Mouse (Mus musculus) liver, postnatal 0 days (tissue): Measurements from ENCODE around the gene G530012D18Rik. TPM values are rescaled to one million over a fixed set of nuclear protein-coding genes. Genes with fewer than 3 reads are reported as not detected.
"Not testable (repeated sequence)": the region's sequence is repeated elsewhere in the genome, so short reads cannot be mapped to it uniquely, and the experiment has no call there.

ENCODE experiments used
- ATAC-seq: fragments of 200-750 bp; cut with Nextera tagmentation; 2 replicates; pipeline ENCODE4 v1.8.0; 2017; ENCODE audit warnings: mild to moderate bottlenecking, moderate library complexity
- DNase-seq: peaks from one replicate; pipeline ENCODE4 v3.0.0-alpha.2; 2016
- H3K27ac ChIP-seq: fragments of 300-500 bp; sonication (generic); 2 replicates; pipeline ENCODE4 v1.5.1; 2014; ENCODE audit warnings: antibody characterized with exemption, moderate library complexity, mild to moderate bottlenecking, low read depth
- H3K27me3 ChIP-seq: fragments of 300-500 bp; sonication (generic); 2 replicates; pipeline ENCODE4 v1.6.1; 2014; ENCODE audit warnings: low read length, control low read depth, mixed read lengths; ENCODE audit not compliant: insufficient read depth
- H3K36me3 ChIP-seq: fragments of 300-500 bp; sonication (generic); replicated peaks from 2 replicates; pipeline ENCODE4 v1.6.1; 2014; ENCODE audit warnings: mild to moderate bottlenecking, control low read depth, low read length, moderate library complexity, mixed read lengths; ENCODE audit not compliant: insufficient read depth
- H3K4me1 ChIP-seq: fragments of 300-500 bp; sonication (generic); 2 replicates; pipeline ENCODE4 v1.6.1; 2014; ENCODE audit warnings: antibody characterized with exemption, mild to moderate bottlenecking, control low read depth; ENCODE audit not compliant: insufficient read depth
- H3K4me2 ChIP-seq: fragments of 300-500 bp; sonication (generic); 2 replicates; pipeline ENCODE4 v1.6.1; 2014; ENCODE audit warnings: low read depth, mild to moderate bottlenecking, low read length, moderate library complexity, mixed read lengths
- H3K4me3 ChIP-seq: fragments of 300-500 bp; sonication (generic); 2 replicates; pipeline ENCODE4 v1.5.1; 2014; ENCODE audit warnings: low read depth, low read length
- H3K9ac ChIP-seq: fragments of 300-500 bp; sonication (generic); replicated peaks from 2 replicates; pipeline ENCODE4 v1.6.1; 2014; ENCODE audit warnings: mild to moderate bottlenecking, moderate library complexity
- H3K9me3 ChIP-seq: fragments of 300-500 bp; sonication (generic); 2 replicates; pipeline ENCODE4 v1.6.1; 2016; ENCODE audit warnings: mild to moderate bottlenecking, control low read depth, low read length, mixed read lengths
- WGBS: fragments of 180-500 bp; shearing (Covaris S2); extraction: QIAGEN DNeasy Blood & Tissue Kit; methylation state at CpG from one replicate; pipeline ENCODE4 v1.1.7; 2014; ENCODE audit not compliant: insufficient replicate concordance; 5-methylcytosine and 5-hydroxymethylcytosine counted together
- polyA plus RNA-seq: library from polyadenylated mRNA; unstranded; fragments of >200 nt; fragmentation: Nextera tagmentation; extraction: Ambion mirVana; gene quantifications from 2 replicates; pipeline ENCODE4 v1.2.1, GENCODE M21; 2015

The G530012D18Rik gene
- polyA plus RNA-seq: not detected in 2 replicates

DNA sequence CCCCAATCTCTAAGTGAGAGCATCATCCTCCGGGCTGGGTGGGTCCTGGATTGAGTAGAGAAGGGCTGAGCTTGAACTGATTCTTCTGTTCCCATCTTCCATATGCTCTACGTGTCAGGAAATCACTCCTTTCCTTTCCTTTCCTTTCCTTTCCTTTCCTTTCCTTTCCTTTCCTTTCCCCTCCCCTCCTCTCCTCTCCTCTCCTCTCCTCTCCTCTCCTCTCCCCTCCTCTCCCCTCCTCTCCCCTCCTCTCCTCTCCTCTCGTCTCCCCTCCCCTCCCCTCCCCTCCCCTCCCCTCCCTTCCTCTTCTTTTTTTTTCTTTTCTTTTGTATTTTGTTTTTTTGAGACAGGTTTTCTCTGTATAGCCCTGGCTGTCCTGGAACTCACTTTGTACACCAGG, at the start of gene G530012D18Rik:
G530012D18Rik (plus strand) TSS at position 301 of the 400 bp plus-strand sequence.
- not testable (repeated sequence) for ATAC-seq, H3K27me3 ChIP-seq, DNase-seq, H3K27ac ChIP-seq, H3K36me3 ChIP-seq, H3K4me1 ChIP-seq, H3K4me2 ChIP-seq, H3K9ac ChIP-seq, H3K9me3 ChIP-seq, H3K4me3 ChIP-seq
- 71% methylated on average over 2 of the region's 3 CpGs for WGBS

DNA sequence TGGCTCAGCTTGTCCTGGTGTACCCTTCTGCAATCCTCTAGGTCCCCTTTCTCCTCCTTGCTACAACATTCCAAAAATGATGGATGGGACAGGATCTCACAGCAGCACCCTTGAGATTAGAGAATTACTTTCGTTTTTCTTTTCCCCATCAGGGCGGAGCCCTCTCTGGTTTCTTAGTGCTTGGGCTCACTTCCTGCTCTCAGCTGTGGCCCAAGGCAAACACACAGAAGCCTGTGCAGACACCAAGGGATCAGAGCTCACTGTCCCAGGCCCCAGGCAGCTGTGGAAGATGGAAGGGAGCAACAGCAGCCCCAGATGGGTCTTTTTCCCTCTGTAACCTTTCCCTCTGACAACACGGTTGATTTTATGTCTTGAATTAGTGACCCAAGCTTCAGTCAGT, 49.1 kb upstream of the G530012D18Rik start:
- H3K4me2 ChIP-seq, H3K4me1 ChIP-seq, H3K4me3 ChIP-seq, ATAC-seq, DNase-seq, H3K27ac ChIP-seq, H3K9ac ChIP-seq, H3K9me3 ChIP-seq, H3K36me3 ChIP-seq, H3K27me3 ChIP-seq: not testable (repeated sequence)
- WGBS: 54% methylated on average over 3 of the region's 3 CpGs

GRCm38 (mm10) chr1:85528451-85529110, 46.9 kb upstream of the G530012D18Rik start:
- 72% methylated on average over 13 of the region's 15 CpGs for WGBS
- not testable (repeated sequence) for H3K9ac ChIP-seq, H3K4me3 ChIP-seq, ATAC-seq, H3K27me3 ChIP-seq, H3K4me2 ChIP-seq, H3K36me3 ChIP-seq, H3K4me1 ChIP-seq, DNase-seq, H3K27ac ChIP-seq, H3K9me3 ChIP-seq

DNA sequence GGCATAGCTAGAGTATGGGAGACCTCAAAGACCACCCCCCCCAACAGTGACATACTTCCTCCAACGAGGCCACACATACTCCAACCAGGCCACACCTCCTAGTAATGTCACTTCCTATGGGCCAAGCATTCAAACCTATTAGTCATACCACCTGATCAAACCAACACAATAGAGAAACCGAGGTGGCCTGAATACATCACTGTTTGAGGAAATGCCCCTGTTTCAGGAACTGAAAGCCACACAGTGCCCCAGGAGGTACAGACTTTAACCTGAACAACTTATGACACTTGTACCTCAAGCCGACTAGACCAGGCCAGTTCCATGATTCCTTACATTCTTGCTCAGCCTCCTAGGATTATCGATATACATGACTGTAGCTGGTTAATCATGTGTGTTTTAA, 31.7 kb upstream of the G530012D18Rik start:
- not testable (repeated sequence) for H3K9ac ChIP-seq, H3K4me1 ChIP-seq, H3K36me3 ChIP-seq, DNase-seq, H3K9me3 ChIP-seq, H3K27ac ChIP-seq, H3K27me3 ChIP-seq, ATAC-seq, H3K4me3 ChIP-seq, H3K4me2 ChIP-seq
- 62% methylated on average over 3 of the region's 4 CpGs for WGBS

DNA sequence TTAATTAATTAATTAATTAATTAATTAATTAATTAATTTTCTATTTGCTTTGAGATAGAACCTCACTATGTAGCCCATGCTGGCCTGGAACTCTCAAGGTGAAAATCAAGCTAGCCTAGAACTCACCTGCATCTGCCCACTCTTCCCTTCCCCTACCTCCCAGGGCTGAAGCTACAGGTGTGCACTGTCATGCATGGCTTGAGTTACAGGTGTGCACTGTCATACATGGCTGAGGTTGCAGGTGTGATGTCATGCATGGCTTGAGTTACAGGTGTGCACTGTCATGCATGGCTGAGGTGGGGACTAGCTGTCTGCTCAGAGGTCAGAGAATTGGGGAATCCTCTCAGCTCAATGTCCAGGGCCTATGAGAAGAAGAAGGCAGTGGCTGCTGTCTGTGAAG, 29.0 kb upstream of the G530012D18Rik start:
- H3K4me2 ChIP-seq, H3K27me3 ChIP-seq, H3K4me3 ChIP-seq, H3K27ac ChIP-seq, H3K36me3 ChIP-seq, H3K4me1 ChIP-seq, ATAC-seq, H3K9me3 ChIP-seq, DNase-seq, H3K9ac ChIP-seq: not testable (repeated sequence)

DNA sequence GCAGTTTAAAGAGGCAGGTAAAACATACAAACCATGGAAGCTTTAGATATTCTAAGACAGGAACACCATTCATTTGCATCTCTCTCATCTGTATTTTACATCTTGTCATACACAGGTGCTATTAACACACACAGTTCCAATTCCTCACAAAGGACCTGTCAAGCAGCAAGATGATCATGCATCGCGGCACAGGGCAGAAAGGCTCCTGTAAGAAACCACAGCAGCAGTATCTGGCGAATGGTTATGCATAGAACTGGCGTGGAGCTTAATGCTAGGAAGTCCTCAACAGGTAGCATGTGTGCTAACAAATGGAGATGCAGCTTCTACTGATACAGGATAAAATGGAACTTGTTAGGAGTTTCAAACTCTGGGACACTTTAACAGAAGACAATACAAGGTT, 20.2 kb upstream of the G530012D18Rik start:
- H3K4me3 ChIP-seq, H3K27me3 ChIP-seq, H3K27ac ChIP-seq, H3K9ac ChIP-seq, H3K9me3 ChIP-seq, H3K4me2 ChIP-seq, ATAC-seq, H3K4me1 ChIP-seq, DNase-seq, H3K36me3 ChIP-seq: not testable (repeated sequence)
- WGBS: 72% methylated on average over 4 of the region's 4 CpGs

DNA sequence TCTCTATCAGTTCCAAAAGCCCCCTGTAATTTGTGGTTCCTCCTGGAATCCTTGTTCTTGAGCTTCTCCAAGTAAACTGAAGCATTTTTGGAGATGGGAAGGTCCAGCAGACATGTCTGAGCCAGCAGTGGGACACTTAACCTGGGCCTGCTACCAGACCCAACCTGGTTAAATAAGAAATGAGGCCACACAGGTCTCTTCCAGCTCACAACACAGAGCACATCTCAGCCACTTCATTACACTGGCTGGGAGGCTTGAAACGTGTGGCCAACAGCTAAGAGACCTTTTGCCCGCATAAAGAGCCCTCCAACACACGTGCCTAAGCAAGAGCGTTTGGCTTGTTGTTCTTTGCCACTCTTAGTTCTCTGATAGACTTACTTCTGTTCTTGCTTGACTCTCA, 1.9 kb upstream of the G530012D18Rik start:
- not testable (repeated sequence) for H3K36me3 ChIP-seq, H3K4me1 ChIP-seq, H3K9ac ChIP-seq, H3K4me3 ChIP-seq, H3K27ac ChIP-seq, H3K4me2 ChIP-seq, ATAC-seq, DNase-seq, H3K9me3 ChIP-seq, H3K27me3 ChIP-seq
- WGBS: 72% methylated on average over 4 of the region's 4 CpGs
